Mouse (Mus musculus): ENCODE measurements around the gene Rps16. TPM values are rescaled to one million over a fixed set of nuclear protein-coding genes. Genes with fewer than 3 reads are reported as not detected.

The Rps16 gene
- total and polyA plus RNA-seq, 2 experiments from 2014 or later: 205 to 595 TPM

- ATAC-seq (no peak), DNase-seq (no peak)
- no peak overlapping the region for H3K4me2 ChIP-seq (ENCODE audit: low read depth)
- no peaks in the 10 kb centered on the region for H3K27me3 ChIP-seq (ENCODE audit: insufficient read depth, low read length)
- no peak for TF ChIP-seq CTCF (IDR thresholded peaks at IDR 0.05; ENCODE audit: low read depth)
- H3K27ac ChIP-seq (ENCODE audit: low read depth, low read length): no peak overlapping the region
- no peaks in the 10 kb centered on the region for H3K9me3 ChIP-seq (ENCODE audit: low read length)
- no peak overlapping the region for H3K4me3 ChIP-seq (ENCODE audit: low read depth, low read length)
- H3K4me1 ChIP-seq (ENCODE audit: insufficient read depth): peaks cover 2% of the 10 kb centered on the region; the same call in 1 of the 2 replicates
- H3K36me3 ChIP-seq (ENCODE audit: insufficient read depth): peaks cover 20% of the 10 kb centered on the region
- H3K9ac ChIP-seq: no peak overlapping the region
- 87% methylated on average over 4 of the region's 4 CpGs for WGBS
Observed at GRCm38 (mm10) chr7:28334534-28334933, 15.9 kb upstream of the Rps16 start.

- Histone ChIP-seq H3K27ac (ENCODE audit: low read depth, low read length) (no peak overlapping the region), H3K27me3 (ENCODE audit: insufficient read depth, low read length) (no peaks in the 10 kb centered on the region), H3K4me1 (ENCODE audit: insufficient read depth) (peaks cover 2% of the 10 kb centered on the region; the same call in 1 of the 2 replicates), H3K9ac (no peak overlapping the region), H3K36me3 (ENCODE audit: insufficient read depth) (peaks cover 11% of the 10 kb centered on the region), H3K4me2 (ENCODE audit: low read depth) (no peak overlapping the region), H3K4me3 (ENCODE audit: low read depth, low read length) (no peak overlapping the region), H3K9me3 (ENCODE audit: low read length) (no peaks in the 10 kb centered on the region)
- TF ChIP-seq CTCF (IDR thresholded peaks at IDR 0.05; ENCODE audit: low read depth): no peak
- DNase-seq: no peak
- WGBS: 93% methylated on average over 2 of the region's 2 CpGs
- ATAC-seq: no peak
Observed at GRCm38 (mm10) chr7:28335471-28335870, 15.0 kb upstream of the Rps16 start.

- H3K27ac ChIP-seq (ENCODE audit: low read depth, low read length): peak within 1 kb of the TSS; percentile 90
- H3K27me3 ChIP-seq (ENCODE audit: insufficient read depth, low read length): no peaks in the 10 kb centered on the region
- H3K9ac ChIP-seq: peak within 1 kb of the TSS; percentile 86
- peak within 1 kb of the TSS; percentile 92 for H3K4me3 ChIP-seq (ENCODE audit: low read depth, low read length)
- H3K36me3 ChIP-seq (ENCODE audit: insufficient read depth): no peaks in the 10 kb centered on the region
- no peaks in the 10 kb centered on the region for H3K9me3 ChIP-seq (ENCODE audit: low read length)
- TF ChIP-seq CTCF (IDR thresholded peaks at IDR 0.05; ENCODE audit: low read depth): 0 out of 2 replicates have a peak, but pooled peaks have one; percentile 17
- peaks cover 2% of the 10 kb centered on the region; the same call in 1 of the 2 replicates for H3K4me1 ChIP-seq (ENCODE audit: insufficient read depth)
- peak within 1 kb of the TSS; percentile 62 for H3K4me2 ChIP-seq (ENCODE audit: low read depth)
- peak; percentile 98 for DNase-seq
- ATAC-seq: peak; percentile 100
- 1% methylated on average over 77 of the region's 77 CpGs for WGBS
Observed at GRCm38 (mm10) chr7:28338108-28338998, 12.1 kb upstream of the Rps16 start, which contains the start of gene Supt5. TSS of gene Supt5 (minus strand) at chr7:28338746.

GRCm38 (mm10) chr7:28339213-28339917, 11.1 kb upstream of the Rps16 start:
- peak overlapping the region; percentile 92 for H3K4me3 ChIP-seq (ENCODE audit: low read depth, low read length)
- peak overlapping the region; percentile 62 for H3K4me2 ChIP-seq (ENCODE audit: low read depth)
- H3K27me3 ChIP-seq (ENCODE audit: insufficient read depth, low read length): no peaks in the 10 kb centered on the region
- peaks cover 2% of the 10 kb centered on the region; the same call in 1 of the 2 replicates for H3K4me1 ChIP-seq (ENCODE audit: insufficient read depth)
- peak overlapping the region; percentile 77 for H3K27ac ChIP-seq (ENCODE audit: low read depth, low read length)
- H3K9me3 ChIP-seq (ENCODE audit: low read length): no peaks in the 10 kb centered on the region
- DNase-seq: peak; percentile 12
- ATAC-seq: no peak
- H3K36me3 ChIP-seq (ENCODE audit: insufficient read depth): no peaks in the 10 kb centered on the region
- TF ChIP-seq CTCF (IDR thresholded peaks at IDR 0.05; ENCODE audit: low read depth): peak; percentile 33; the same call in 1 of the 2 replicates
- 79% methylated on average over 19 of the region's 19 CpGs for WGBS
- H3K9ac ChIP-seq: peak overlapping the region; percentile 50

GRCm38 (mm10) chr7:28341381-28341780, 9.1 kb upstream of the Rps16 start:
- no peak for TF ChIP-seq CTCF (IDR thresholded peaks at IDR 0.05; ENCODE audit: low read depth)

GRCm38 (mm10) chr7:28344637-28345036, 5.8 kb upstream of the Rps16 start:
- TF ChIP-seq CTCF (IDR thresholded peaks at IDR 0.05; ENCODE audit: low read depth): peak; percentile 89
- WGBS: 4% methylated on average over 4 of the region's 4 CpGs
- peak; percentile 83 for DNase-seq
- no peak overlapping the region for H3K9ac ChIP-seq
- no peak overlapping the region for H3K4me2 ChIP-seq (ENCODE audit: low read depth)
- H3K36me3 ChIP-seq (ENCODE audit: insufficient read depth): no peaks in the 10 kb centered on the region
- H3K9me3 ChIP-seq (ENCODE audit: low read length): no peaks in the 10 kb centered on the region
- ATAC-seq: peak; percentile 66; the same call in 1 of the 2 replicates
- no peak overlapping the region for H3K4me3 ChIP-seq (ENCODE audit: low read depth, low read length)
- H3K27me3 ChIP-seq (ENCODE audit: insufficient read depth, low read length): no peaks in the 10 kb centered on the region
- peaks cover 2% of the 10 kb centered on the region; the same call in 1 of the 2 replicates for H3K4me1 ChIP-seq (ENCODE audit: insufficient read depth)
- H3K27ac ChIP-seq (ENCODE audit: low read depth, low read length): no peak overlapping the region

More at GRCm38 (mm10) chr7:28341381-28341780, 9.1 kb upstream of the Rps16 start:
- WGBS: 57% methylated on average over 7 of the region's 7 CpGs
- DNase-seq: no peak
- Histone ChIP-seq H3K4me1 (ENCODE audit: insufficient read depth) (peaks cover 2% of the 10 kb centered on the region; the same call in 1 of the 2 replicates), H3K27ac (ENCODE audit: low read depth, low read length) (no peak overlapping the region), H3K4me2 (ENCODE audit: low read depth) (no peak overlapping the region), H3K9ac (no peak overlapping the region), H3K9me3 (ENCODE audit: low read length) (no peaks in the 10 kb centered on the region), H3K27me3 (ENCODE audit: insufficient read depth, low read length) (no peaks in the 10 kb centered on the region), H3K4me3 (ENCODE audit: low read depth, low read length) (no peak overlapping the region), H3K36me3 (ENCODE audit: insufficient read depth) (no peaks in the 10 kb centered on the region)
- no peak for ATAC-seq
